Mouse (Mus musculus): ENCODE measurements around the gene Ogdh.

DNA sequence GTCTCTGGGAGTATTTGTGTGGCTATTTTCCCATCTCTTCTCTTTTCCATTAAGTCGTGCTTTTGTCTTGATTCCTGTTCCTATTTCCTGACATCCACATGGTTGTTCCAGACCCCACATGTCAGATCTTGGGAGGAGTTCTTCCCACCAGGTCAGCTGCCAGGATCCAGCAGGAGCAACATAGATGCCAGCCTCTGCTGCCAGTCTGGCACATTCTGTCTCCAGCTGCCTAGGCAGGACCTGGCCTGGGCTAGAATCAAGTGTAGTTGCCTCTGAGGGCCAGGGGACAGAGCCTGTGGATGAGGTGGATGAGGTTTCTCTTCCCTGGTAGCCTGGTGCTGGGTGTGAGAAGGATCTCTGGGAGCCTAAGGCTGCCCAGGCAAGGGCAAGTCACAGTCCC lies 102.4 kb downstream of the Ogdh start:
- TF ChIP-seq GATA1 (IDR thresholded peaks at IDR 0.05; ENCODE audit: borderline replicate concordance, low read length) = no peak
- no peak for TF ChIP-seq FLI1 (IDR thresholded peaks at IDR 0.05; ENCODE audit: low read length)
